8 mouse cellular contexts compared by ENCODE assay signal in genomic region chr6:112373886-112374585, GRCm38 (mm10). TPM values are rescaled to one million over a fixed set of nuclear protein-coding genes. Genes with fewer than 3 reads are reported as not detected.
DNase-seq lines count a peak whose midpoint lies in the region; TF ChIP-seq lines count a peak whose summit lies in the region.

No protein-coding gene starts in this region.

- no peaks in the 10 kb centered on the region for H3K4me1 ChIP-seq in lung, adult 2 months (ENCODE audit: control insufficient read depth, insufficient read depth, low read length)

- peak; percentile 39; the same call in 1 of the 2 replicates for TF ChIP-seq CTCF in lung, adult 2 months (IDR thresholded peaks at IDR 0.05; ENCODE audit: insufficient read depth, low read length)

- peak; percentile 25 to 31 for DNase-seq in left cerebral cortex, adult 18-20 months (ENCODE audit: low spot score in 2 of 2)
- DNase-seq in left cerebral cortex, adult 11 months (ENCODE audit: low spot score) = no peak
- peak; percentile 77 for DNase-seq in R1 (ENCODE audit: low read depth, low spot score)
- peak; percentile 51 for DNase-seq in embryo, embryonic 9.5 days (ENCODE audit: extremely low spot score)
- peak; percentile 24 for DNase-seq in hindlimb bud, embryonic 11.5 days (ENCODE audit: extremely low spot score, low read depth, low spot score)
- DNase-seq in lung, adult 2 months = peak; percentile 25
- DNase-seq in retina, embryonic 14.5 days (ENCODE audit: low spot score) = peak; percentile 86
- DNase-seq in spleen, adult 18-20 months = no peak

- no peak overlapping the region for H3K4me3 ChIP-seq in lung, adult 2 months (replicated peaks; ENCODE audit: extremely low read depth, low read depth, low read length)

- WGBS in lung, adult 2 months = 42% methylated on average over 8 of the region's 8 CpGs

- no peak for TF ChIP-seq POLR2A in lung, adult 2 months (IDR thresholded peaks at IDR 0.05; ENCODE audit: borderline replicate concordance, extremely low read depth, low read depth, low read length)

RNA-seq across cellular contexts. Expression of gene Ssu2, which starts 13.8 kb away (rescaled TPM):
- under 1 TPM in 1 of 2 experiments, not detected in 1; 0.37 TPM for total RNA-seq in left cerebral cortex, adult 18-20 months (2021)
- polyA plus RNA-seq in lung, adult 2 months (2012; rRNA removed) = 1.2 and 1.3 TPM in 2 replicates

Comparison
In these comparisons a context has a peak if more than half of its experiments do, and no peak if none do; other contexts are left out.
1. DNase-seq: peak in left cerebral cortex, adult 18-20 months (2 of 2), R1 (single experiment), embryo, embryonic 9.5 days (single experiment), hindlimb bud, embryonic 11.5 days (single experiment), lung, adult 2 months (single experiment) and retina, embryonic 14.5 days (single experiment); none in left cerebral cortex, adult 11 months (single experiment) and spleen, adult 18-20 months (0 of 2).